Mouse (Mus musculus) kidney, adult 11 months (tissue): ENCODE data around the gene Ldlrad3.
A peak's percentile ranks its signal among the peaks of the same experiment; 100 is the strongest.

ENCODE experiments used
- DNase-seq: peaks from one replicate; pipeline ENCODE4 v3.0.0; 2022

Ldlrad3 gene

DNA sequence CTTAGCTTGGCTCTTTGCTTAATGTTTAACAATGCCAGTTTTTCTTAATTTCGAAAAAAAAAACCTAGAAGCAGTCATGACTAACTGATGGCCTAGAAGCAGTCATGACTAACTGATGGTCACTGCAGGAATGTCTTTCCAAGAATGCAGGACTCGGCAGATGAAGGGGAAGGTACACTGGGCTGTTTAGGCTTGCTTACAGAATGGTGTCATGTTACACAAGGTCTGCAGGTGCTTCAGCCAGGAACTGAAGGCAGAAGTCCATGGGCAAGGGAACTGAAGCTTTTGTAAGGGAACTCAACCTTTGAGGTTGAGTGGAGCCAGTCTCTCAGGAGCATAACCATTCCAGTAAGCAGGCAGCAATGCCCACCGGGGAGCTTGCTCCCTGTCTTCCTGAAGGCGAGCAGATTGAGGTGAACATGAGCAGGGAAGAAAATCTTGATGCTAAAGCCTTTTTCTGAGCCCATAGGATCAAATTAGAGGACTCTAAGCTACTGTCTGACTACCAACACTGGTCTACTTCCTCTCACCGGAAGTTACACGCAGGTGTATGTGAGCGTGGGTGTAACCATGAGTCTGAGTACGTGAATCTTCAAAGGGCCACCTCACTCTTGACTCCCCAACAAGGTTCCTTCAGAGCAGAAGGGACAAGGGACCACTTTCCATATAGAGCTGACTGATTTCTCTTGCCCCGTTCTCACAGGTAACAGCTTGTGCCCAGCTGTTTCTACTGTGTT is 193.4 kb downstream of the Ldlrad3 start:
- DNase-seq: peak; percentile 46

DNA sequence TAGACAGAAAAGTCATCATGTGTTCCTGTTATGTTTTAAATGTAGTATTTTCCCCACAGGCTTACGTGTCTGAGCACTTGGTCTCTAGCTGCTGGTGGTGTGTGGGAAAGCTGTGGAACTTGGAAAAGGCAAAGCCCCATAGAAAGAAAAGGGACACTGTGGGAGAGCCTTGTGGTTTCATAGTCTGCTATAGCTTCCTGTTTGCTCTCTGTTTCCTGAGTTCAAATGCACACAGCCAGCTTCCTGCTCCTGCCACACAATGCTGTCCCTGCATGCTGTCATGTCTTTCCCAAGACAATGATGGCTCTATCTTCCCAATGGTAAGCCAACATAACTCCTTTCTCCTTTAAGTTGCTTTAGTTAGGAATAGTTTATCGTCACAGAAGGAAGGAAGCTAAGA is 194.5 kb downstream of the Ldlrad3 start:
- DNase-seq: no peak

DNA sequence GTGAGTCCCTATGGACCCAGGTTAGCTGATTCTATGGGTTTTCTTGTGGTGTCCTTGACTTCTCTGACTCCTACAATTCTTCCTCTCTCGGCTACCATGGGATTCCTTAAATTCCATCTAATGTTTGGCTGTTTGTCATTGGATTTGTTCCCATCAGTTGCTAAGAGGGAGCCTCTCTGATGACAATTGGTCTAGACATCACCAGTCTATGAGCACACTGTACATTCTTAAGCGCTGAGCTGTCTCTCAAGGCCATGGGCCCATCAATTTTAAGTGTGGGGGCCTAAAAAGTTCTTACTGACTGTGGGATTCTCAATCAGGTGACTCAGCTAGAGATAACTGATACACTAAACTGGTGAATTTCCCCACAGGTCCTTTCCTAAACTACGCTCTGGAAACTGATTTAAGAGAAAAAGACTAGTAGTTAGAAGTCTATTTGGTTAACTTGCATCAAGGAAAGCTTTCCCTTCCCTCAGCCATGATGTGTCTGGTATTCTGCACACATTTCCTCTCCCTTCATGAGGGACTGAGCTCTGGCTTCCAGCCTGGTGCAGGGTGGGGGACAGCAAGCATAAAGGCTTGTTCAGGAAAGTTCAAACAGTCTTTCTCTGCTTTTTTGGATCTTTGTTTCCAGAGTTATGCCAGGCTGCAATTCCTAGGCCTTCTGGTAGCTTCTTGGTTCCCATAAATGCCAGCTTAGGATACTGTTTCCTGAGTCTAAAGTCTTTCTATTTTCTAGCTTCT is 199.7 kb downstream of the Ldlrad3 start:
- no peak for DNase-seq

DNA sequence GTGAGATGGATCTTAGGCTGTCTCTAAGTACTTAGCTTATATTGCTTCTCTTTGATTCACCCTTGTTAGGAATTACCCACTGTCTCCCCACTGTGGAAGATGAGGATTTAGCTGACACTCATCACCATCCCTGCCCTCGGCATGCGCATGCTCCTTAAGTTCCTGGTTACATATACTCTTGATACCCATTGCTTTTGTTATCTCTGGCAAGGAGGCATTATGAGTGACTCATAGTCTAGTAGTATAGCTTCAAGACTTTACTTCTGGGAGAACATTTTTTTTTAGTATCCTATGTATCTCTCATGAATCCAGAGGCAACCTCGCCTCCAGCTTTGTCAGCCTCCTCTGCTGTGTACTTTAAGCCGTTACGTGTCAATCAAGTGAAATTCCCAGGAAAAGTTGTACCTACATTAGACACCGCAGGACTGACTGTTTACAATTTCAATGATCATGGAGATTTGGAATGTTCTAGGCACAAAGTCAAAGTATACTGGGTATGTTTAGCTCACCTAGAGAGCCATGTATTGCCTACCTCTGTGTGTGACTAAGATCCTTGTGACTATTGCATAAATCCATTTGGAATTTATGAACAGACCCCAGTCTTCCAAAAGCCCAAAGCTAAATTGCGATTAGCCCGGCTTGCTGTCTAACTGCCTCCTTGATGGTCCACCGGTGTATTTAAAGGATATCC is 202.2 kb downstream of the Ldlrad3 start:
- no peak for DNase-seq

DNA sequence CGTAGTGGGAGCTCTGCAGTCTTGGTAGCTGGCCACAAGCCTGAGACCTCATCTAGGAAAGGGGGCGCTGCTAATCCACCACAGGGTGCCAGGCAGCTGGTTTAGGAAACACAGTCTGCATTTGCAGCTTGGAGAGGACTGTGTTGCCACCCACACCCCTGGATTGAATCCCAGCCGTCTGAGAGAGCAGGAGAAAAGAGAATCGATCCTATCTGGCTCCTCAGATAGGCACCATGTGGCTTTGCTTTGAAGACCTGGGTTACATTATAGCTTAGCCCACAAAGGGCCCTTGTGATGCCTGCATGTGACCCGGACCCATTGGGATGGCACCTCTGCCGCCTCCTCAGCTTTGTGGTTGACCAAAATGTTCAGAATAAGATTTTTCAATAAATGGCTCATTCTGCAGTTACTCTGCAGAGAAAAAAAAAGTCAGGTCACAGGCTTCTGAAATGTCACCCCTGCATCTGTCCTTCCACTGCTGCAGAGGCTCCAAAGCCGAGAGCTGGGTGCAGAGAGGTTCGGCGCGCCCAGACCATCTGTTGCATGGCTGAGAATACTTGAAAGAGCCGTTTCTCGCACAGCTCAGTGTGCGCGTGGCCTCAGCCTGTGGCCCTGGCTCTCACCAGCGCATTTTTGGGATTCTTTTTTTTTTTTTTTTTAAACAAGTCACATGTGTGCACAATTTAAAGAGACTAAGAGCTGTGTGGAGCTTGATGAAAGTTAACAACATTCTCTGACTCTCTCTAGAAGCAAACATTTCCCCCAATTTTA is 202.9 kb downstream of the Ldlrad3 start:
- DNase-seq: peak; percentile 27

DNA sequence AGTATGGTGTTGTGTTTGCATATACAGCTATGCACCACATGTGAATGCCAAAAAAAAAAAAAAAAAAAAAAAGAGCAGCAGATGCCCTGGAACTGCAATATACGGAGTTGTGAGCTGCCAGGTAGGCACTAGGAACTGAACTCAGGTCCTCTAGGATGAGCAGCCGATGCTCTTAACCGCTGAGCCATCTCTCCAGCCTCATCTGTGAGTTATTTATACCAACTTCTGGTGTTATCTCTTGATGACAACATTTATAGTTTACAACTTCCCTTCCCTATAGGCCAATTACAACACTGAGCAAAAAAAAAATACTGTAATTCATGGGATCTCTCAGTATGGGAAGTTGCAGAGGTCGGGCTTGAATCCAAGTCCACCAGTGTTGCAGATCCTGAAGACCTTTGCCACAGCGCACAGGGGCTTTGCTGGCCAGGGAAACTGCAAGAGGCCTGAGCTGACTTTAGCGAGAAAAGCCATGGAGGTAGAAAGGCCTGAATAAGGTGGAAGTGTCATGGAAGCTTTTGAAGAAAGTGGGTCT is 204.2 kb downstream of the Ldlrad3 start:
- no peak for DNase-seq

DNA sequence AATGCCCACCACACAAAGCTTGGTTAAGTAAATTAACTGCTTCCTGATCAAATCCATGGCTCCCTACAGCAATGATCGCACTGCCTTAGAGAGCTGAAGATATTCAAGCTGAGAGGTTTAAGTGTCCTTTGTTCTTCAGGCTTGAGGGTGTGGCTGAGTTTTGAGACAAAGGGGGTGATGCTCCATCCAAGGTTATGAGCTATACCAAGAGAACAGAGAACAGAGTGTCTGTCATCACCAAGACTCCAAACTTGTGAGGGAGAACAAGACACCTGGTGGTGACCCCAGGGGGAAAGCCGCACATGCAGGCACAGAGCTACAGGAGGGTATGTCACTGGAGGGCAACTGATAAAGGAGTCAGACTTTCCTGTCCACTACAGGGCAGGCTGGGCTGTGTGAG is 205.0 kb downstream of the Ldlrad3 start:
- DNase-seq: no peak

DNA sequence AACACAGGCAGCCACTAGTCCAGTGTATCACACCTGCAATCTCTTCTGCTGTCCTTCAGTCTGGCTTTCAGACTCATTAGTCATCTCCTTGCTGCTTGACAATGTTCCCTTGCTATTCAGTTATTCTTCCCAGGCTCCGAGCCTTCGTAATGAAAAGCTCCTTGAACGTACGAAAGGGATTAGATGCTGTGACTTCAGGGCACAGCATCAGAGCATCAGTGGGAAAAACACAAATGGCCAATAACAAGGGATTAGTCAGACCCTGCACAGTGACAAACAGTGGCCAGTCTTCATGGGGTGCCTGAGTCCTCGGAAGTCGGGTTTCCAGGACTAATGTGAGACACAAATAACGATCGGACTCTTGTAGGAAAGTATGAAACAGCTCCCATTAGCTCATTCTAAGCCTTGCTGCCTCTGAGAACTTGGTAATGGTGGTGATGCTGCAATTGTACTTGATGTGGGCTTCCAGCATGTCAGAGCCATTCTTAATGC is 205.7 kb downstream of the Ldlrad3 start:
- DNase-seq: no peak

DNA sequence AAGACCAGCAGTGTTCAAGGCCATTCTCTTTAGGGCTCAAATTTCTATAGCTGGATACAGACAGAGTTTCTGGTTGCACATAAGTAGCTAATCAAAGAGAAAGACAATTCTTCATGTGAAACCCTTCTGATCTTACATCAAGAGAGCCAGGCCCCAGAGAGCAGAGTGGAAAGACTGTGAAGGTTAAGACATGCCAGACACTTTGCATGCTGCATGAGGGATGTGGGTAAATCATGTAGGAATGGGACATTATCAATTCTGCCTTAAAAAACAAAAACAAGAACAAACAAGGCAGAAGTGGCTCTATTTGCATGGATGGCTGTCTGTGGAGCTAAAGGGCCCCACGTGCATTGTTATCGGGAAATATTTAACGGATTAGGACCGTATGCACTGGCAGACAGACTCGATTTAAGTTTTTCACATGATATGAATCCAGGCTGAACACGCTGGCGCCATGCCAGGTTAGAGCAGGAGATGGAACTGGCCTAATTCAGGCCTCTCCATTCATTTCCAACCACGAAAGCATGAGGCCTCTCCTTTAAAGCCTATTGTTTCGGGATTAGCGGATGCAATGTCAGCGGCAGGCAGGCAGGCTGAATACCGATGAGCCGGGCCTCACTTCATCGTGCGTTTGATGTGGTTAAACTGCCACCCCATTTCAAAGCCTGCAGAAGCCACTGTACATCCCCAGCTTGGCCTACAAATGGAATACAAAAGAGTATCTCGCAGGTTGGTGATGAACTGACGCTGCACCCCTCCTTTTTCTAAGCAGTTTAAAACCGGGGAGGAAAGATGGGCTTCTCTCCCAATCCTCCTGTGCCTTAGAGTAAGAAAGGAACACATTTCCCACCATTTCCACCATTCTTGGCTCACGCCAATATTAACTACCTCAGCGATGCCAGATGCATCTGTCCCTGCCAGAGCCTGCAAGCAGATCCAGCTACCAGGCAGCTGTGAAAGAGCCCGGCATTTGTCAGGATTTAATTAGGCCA is 207.4 kb downstream of the Ldlrad3 start:
- no peak for DNase-seq

DNA sequence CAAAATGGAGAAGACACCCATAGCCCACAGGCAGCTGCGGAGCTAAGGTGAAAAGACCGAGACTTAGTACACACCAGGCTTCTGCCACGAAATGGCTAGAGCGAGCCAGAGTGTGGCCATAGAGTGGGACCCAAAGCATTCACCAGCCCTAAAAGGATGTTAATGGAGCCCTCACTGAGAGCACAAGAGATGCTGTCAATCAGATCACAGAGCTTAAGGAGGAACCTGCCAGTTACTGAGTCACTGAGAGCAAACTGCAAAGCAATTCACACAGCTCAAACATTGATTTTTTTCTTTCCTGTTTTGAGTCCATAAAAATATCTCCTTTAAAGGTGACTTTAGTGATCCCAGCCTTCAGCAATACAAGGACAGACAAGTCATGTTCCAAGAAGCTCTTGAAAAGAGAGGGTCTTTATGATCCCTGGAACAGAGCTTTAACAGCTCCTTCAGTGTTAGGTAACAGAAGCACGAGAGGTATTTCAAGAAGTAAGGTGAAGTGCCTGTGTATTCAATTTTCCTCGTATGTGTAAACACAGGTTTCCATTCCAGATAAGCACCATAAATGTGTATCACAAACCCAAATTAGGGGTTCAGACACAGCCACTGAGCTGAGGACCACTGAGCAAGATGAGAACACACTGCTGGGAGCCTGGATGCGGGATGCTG is 209.7 kb downstream of the Ldlrad3 start:
- DNase-seq: no peak

DNA sequence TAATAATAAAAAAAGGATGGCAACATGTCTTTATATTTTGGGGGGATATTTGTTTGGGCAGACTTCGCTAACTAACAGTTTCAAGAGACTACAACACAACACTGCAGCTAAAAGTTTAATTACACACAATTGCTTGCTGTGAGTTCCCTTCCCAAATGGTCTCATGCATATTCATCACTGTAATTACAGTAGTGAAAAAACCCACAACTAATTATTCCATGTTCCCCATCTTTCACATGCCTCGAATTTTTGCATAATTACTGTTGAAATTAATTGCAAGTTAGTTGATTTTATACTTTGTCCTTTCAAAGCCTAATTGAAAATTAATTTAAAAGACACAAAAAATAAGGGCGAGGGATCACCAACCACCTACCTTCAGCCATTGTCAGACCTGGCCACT is 212.4 kb downstream of the Ldlrad3 start:
- no peak for DNase-seq

DNA sequence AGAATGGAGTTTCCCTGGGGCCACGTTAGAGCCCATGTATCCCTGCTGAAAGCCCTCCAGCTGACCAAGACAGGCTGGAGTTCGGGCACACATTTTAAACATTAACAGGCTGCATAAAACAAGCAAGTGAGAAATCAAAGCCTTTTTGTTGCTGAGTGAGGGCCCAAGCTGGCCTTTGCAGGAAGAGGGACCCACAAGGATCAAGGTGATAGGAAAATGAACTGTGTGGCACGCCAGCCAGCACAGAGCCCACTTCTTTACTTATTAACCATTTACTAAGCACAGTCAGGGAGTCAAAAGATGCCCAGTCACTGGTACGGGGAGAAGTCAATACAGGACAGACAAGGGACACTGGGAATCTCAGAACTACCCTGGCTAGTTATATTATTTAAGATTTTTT is 218.6 kb downstream of the Ldlrad3 start:
- DNase-seq: peak; percentile 66

DNA sequence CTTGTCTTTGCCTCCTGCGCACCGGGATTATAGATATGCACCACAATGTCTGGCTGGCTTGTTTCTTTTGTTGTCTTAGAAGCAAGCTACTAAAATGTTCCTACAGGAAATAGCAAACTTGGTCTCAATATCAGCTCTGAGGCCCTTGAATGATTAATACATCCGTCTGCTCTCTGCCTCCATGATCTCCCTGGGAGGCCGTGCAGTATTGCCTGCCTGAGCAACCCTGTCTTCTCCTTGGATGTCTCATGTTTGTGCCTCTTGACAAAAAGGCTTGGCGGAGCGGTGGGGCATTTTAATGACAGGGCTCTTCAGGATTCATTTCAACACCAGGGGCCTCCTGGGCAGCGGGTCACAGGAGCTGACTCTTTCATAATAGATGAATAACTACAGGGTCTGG is 219.0 kb downstream of the Ldlrad3 start:
- DNase-seq: no peak

DNA sequence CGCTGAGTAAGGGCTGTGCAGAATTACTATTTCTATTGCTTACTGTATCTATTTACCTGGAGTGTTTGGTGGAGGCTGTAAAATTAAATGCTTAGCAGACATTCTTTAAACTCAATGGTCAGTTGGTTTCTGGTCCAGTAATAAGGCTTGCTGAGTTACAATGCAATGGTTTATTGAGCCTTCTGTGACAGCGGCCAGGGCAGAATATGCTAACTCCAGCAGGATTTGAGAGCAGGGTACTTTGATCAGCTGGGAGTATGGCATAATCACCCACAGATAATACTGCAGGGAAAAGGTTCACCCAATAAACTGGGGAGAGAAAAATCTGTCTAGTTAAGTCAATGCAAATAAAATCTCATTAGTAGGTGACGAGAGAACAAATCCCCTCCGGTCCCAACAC is 220.2 kb downstream of the Ldlrad3 start:
- DNase-seq: peak; percentile 39

DNA sequence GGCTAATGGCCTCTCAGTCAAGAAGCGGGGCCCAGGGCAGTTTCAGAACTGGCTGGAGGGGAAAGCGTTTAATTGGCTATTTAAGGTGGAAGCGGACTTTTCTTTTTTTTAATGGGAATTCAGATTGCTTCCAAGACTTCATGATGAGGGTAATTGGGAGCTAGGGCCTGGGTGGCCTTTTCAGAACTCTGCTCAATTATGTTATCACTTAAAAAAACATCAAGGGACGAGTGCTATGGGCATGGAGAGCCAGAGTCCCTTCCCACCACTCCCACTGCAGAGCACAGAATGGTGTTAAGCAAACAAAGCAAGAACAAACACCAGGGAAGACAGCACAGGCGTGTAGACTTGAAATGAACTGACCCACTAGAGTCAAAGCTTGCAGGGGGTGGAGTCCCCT is 220.7 kb downstream of the Ldlrad3 start:
- no peak for DNase-seq

DNA sequence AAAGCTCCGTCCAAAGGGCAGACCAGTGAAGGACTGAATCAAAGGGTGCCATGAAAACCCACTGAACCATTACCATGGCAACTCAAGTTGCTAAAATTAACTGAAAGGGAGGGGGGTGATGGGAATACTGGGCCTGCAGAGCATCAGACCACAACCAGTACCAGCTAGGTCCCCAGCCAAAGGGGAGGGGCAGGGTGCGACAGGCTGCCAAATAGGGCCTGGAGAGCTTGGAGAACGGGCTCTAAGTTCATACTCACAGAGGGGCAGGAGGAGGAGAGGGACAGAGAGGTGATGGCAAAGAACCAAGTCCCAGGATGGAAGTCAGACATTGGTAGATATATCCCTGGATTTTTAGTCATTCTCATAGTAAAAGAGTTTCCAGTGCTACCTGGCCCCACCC is 222.8 kb downstream of the Ldlrad3 start:
- peak; percentile 31 for DNase-seq

DNA sequence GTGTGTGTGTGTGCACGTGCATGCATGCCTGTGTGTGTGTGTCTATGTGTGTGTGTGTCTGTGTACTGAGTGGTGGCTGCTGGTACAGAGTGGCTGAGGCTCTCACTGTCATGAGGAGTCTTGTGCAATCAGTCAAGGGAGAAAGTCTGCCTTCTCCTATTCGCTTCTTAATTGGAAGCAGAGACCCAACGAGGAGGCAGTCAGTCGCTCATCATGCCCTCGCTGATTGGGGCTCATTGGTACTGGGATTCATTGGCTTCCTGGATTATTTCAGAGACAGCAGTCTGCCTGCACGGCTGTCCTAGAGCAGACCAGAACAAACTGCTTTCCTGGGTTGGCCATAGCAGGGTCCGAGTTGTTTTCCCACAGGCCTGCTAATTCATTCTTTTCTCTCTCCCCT is 223.8 kb downstream of the Ldlrad3 start:
- no peak for DNase-seq

DNA sequence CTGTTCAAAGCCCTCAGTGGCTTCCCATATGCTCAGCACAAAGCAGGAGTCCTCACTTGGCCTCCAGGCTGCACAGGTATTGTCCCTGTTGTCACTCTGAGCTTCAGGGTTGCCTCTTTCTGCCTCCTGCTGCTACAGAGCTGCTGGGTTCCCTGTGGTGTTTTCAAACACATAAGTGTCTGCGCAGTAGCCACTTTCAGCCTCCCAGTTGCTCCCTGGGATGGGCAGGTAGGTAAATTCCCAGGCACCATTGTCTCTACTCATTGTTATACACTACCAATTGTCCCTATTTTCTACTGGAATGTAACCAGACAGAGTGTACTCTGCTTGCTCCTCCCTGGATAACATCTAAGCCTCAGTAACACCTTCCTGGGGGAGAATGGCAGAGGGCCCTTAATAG is 224.8 kb downstream of the Ldlrad3 start:
- no peak for DNase-seq

DNA sequence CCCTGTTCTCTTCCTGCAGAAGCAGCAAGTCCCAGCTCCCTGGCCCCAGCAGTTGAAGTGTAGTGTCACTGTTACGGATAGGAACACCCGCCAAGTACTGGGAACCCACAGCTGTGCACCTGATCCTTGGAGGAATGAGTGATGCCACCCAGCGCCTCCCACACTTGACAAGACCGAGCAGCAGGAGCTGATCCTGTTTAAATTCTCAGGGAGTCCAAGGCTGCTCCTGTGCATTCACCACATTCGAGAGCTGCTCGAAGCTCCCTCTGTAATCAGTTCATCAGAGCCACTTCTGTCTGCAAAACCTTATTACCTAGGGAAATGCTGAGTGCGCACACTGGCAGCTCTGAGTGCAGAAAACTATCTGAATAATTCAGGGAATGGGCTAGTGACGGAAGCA is 225.5 kb downstream of the Ldlrad3 start:
- DNase-seq: no peak

DNA sequence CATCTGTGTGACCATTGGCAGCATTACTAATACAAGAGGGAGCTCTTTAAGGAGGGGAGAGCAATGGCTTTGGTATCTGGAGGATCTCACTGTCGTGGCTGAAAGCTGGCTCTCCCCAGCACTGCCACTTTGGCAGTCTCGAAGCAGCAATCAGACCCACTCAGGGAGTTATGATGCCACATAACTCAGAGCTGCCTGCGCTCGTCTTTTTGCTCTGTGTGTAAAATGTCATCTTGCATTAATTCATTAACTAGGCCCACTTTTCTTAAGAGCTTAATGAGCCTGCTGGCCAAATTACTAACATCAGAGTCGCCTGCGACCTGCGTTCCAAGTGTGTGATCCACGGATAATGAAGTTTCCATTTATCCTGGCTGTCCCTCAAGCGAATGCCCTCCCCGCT is 230.1 kb downstream of the Ldlrad3 start:
- no peak for DNase-seq

DNA sequence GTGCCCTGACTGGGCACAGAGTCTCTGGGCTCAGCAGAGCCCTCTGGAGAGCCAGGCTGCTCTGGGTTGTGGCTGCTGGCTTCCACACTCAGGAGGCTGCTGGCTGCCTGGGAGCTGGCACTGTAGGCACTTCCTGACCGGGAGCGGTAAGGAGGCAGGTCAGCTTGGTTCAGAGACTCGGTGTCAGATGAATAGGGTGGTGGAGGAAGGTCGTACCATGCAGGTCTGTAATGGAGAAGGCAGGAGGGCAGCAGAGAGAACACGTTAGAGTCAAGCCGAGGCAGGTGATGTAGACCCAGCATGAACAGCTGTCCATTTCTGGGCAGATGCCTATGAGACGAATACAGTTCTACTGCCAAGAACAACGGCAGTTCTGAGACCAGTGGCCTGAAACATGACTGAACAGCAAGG is 233.2 kb downstream of the Ldlrad3 start:
- DNase-seq: peak; percentile 49
